Mouse (Mus musculus) heart, embryonic 15.5 days (tissue): ENCODE results near the gene Taf11. TPM values are rescaled to one million over a fixed set of nuclear protein-coding genes. Genes with fewer than 3 reads are reported as not detected.

Experiments used
- ATAC-seq: fragments of 200-750 bp; cut with Nextera tagmentation; replicated peaks from 2 replicates; pipeline ENCODE4 v1.8.0; 2017; ENCODE audit warnings: low read depth, moderate TSS enrichment; ENCODE audit not compliant: insufficient number of reproducible peaks, insufficient read depth, low FRiP score
- H3K27ac ChIP-seq: fragments of 300-500 bp; sonication (generic); 2 replicates; pipeline ENCODE4 v1.5.1; 2015; ENCODE audit warnings: mild to moderate bottlenecking, inconsistent platforms
- H3K27me3 ChIP-seq: fragments of 300-500 bp; sonication (generic); 2 replicates; pipeline ENCODE4 v1.6.1; 2015; ENCODE audit warnings: inconsistent platforms
- H3K36me3 ChIP-seq: fragments of 300-500 bp; sonication (generic); 2 replicates; pipeline ENCODE4 v1.6.1; 2015; ENCODE audit warnings: mild to moderate bottlenecking, inconsistent platforms
- H3K4me1 ChIP-seq: fragments of 300-500 bp; sonication (generic); replicated peaks from 2 replicates; pipeline ENCODE4 v1.6.1; 2015; ENCODE audit warnings: inconsistent platforms
- H3K4me2 ChIP-seq: fragments of 300-500 bp; sonication (generic); 2 replicates; pipeline ENCODE4 v1.6.1; 2015; ENCODE audit warnings: inconsistent platforms, mild to moderate bottlenecking, moderate library complexity
- H3K4me3 ChIP-seq: fragments of 300-500 bp; sonication (generic); 2 replicates; pipeline ENCODE4 v1.5.1; 2015; ENCODE audit warnings: mild to moderate bottlenecking, inconsistent platforms
- H3K9ac ChIP-seq: fragments of 300-500 bp; sonication (generic); 2 replicates; pipeline ENCODE4 v1.6.1; 2015; ENCODE audit warnings: mild to moderate bottlenecking, inconsistent platforms
- H3K9me3 ChIP-seq: fragments of 300-500 bp; sonication (generic); replicated peaks from 2 replicates; pipeline ENCODE4 v1.6.1; 2016; ENCODE audit warnings: inconsistent platforms
- WGBS: fragments of 180-500 bp; shearing (Covaris S2); methylation state at CpG from one replicate; pipeline ENCODE4 v1.1.7; 2015; ENCODE audit warnings: mixed read lengths; 5-methylcytosine and 5-hydroxymethylcytosine counted together
- polyA plus RNA-seq: library from polyadenylated mRNA; unstranded; fragments of >200 nt; fragmentation: Nextera tagmentation; extraction: Ambion mirVana; gene quantifications from 2 replicates; pipeline ENCODE4 v1.2.1, GENCODE M21; 2015

Taf11 gene
- polyA plus RNA-seq, 1 experiment from 2014 or later: 46.4 TPM

GRCm38 (mm10) chr17:27939028-27939427, 29.4 kb upstream of the Taf11 start:
- no peaks in the 10 kb centered on the region for H3K36me3 ChIP-seq
- no peak overlapping the region for H3K4me3 ChIP-seq
- H3K4me2 ChIP-seq: no peak overlapping the region
- H3K9me3 ChIP-seq: no peaks in the 10 kb centered on the region
- no peak for ATAC-seq
- H3K9ac ChIP-seq: no peak overlapping the region
- H3K27me3 ChIP-seq: no peaks in the 10 kb centered on the region
- 71% methylated on average over 5 of the region's 5 CpGs for WGBS
- peaks cover 48% of the 10 kb centered on the region for H3K4me1 ChIP-seq
- H3K27ac ChIP-seq: peak overlapping the region; percentile 78

- no peaks in the 10 kb centered on the region for H3K9me3 ChIP-seq
- peaks cover 48% of the 10 kb centered on the region for H3K4me1 ChIP-seq
- no peaks in the 10 kb centered on the region for H3K27me3 ChIP-seq
- H3K9ac ChIP-seq: no peak overlapping the region
- WGBS: 51% methylated on average over 12 of the region's 12 CpGs
- peak overlapping the region; percentile 78 for H3K27ac ChIP-seq
- no peak overlapping the region for H3K4me2 ChIP-seq
- ATAC-seq: no peak
- no peaks in the 10 kb centered on the region for H3K36me3 ChIP-seq
- H3K4me3 ChIP-seq: no peak overlapping the region
These were observed 28.6 kb upstream of the Taf11 start for GRCm38 (mm10) chr17:27938121-27938754.

GRCm38 (mm10) chr17:27937054-27937615, 27.5 kb upstream of the Taf11 start:
- 64% methylated on average over 4 of the region's 4 CpGs for WGBS
- Histone ChIP-seq H3K9me3 (no peaks in the 10 kb centered on the region), H3K9ac (no peak overlapping the region), H3K36me3 (no peaks in the 10 kb centered on the region), H3K4me2 (no peak overlapping the region), H3K4me3 (no peak overlapping the region), H3K27ac (peak overlapping the region; percentile 78), H3K4me1 (peaks cover 48% of the 10 kb centered on the region), H3K27me3 (no peaks in the 10 kb centered on the region)
- ATAC-seq: no peak

GRCm38 (mm10) chr17:27935091-27935490, 25.4 kb upstream of the Taf11 start:
- no peaks in the 10 kb centered on the region for H3K9me3 ChIP-seq
- 80% methylated on average over 3 of the region's 3 CpGs for WGBS
- peaks cover 33% of the 10 kb centered on the region for H3K4me1 ChIP-seq
- H3K4me3 ChIP-seq: no peak overlapping the region
- no peak for ATAC-seq
- no peak overlapping the region for H3K9ac ChIP-seq
- no peak overlapping the region for H3K4me2 ChIP-seq
- no peaks in the 10 kb centered on the region for H3K36me3 ChIP-seq
- H3K27me3 ChIP-seq: no peaks in the 10 kb centered on the region
- H3K27ac ChIP-seq: no peak overlapping the region

- WGBS: 82% methylated on average over 10 of the region's 10 CpGs
- no peak for ATAC-seq
- H3K36me3 ChIP-seq: no peaks in the 10 kb centered on the region
- no peak overlapping the region for H3K4me3 ChIP-seq
- no peaks in the 10 kb centered on the region for H3K9me3 ChIP-seq
- H3K9ac ChIP-seq: no peak overlapping the region
- no peak overlapping the region for H3K4me2 ChIP-seq
- H3K27me3 ChIP-seq: no peaks in the 10 kb centered on the region
- H3K4me1 ChIP-seq: peaks cover 26% of the 10 kb centered on the region
- no peak overlapping the region for H3K27ac ChIP-seq
These were observed 24.7 kb upstream of the Taf11 start for GRCm38 (mm10) chr17:27934136-27934910.

- H3K4me1 ChIP-seq: peaks cover 13% of the 10 kb centered on the region
- 77% methylated on average over 4 of the region's 4 CpGs for WGBS
These were observed 22.2 kb upstream of the Taf11 start for GRCm38 (mm10) chr17:27931826-27932225.

GRCm38 (mm10) chr17:27930291-27930690, 20.6 kb upstream of the Taf11 start:
- Histone ChIP-seq H3K4me2 (no peak overlapping the region), H3K36me3 (no peaks in the 10 kb centered on the region), H3K4me1 (peaks cover 23% of the 10 kb centered on the region), H3K27ac (no peak overlapping the region), H3K9me3 (no peaks in the 10 kb centered on the region), H3K4me3 (no peak overlapping the region), H3K9ac (no peak overlapping the region), H3K27me3 (no peaks in the 10 kb centered on the region)
- no peak for ATAC-seq
- 91% methylated on average over 5 of the region's 5 CpGs for WGBS

More at GRCm38 (mm10) chr17:27931826-27932225, 22.2 kb upstream of the Taf11 start:
- Histone ChIP-seq H3K27me3 (no peaks in the 10 kb centered on the region), H3K9me3 (no peaks in the 10 kb centered on the region), H3K27ac (no peak overlapping the region), H3K4me2 (no peak overlapping the region), H3K4me3 (no peak overlapping the region), H3K36me3 (no peaks in the 10 kb centered on the region), H3K9ac (no peak overlapping the region)
- ATAC-seq: no peak

- Histone ChIP-seq H3K4me1 (peaks cover 40% of the 10 kb centered on the region), H3K4me3 (no peak overlapping the region)
- WGBS: 67% methylated on average over 7 of the region's 7 CpGs
These were observed 15.9 kb upstream of the Taf11 start for GRCm38 (mm10) chr17:27925504-27925903.

GRCm38 (mm10) chr17:27925054-27925453, 15.4 kb upstream of the Taf11 start:
- WGBS: 74% methylated on average over 4 of the region's 4 CpGs
- Histone ChIP-seq H3K36me3 (no peaks in the 10 kb centered on the region), H3K4me1 (peaks cover 44% of the 10 kb centered on the region), H3K9ac (no peak overlapping the region), H3K27me3 (no peaks in the 10 kb centered on the region), H3K4me2 (no peak overlapping the region), H3K9me3 (no peaks in the 10 kb centered on the region), H3K4me3 (no peak overlapping the region), H3K27ac (no peak overlapping the region)
- ATAC-seq: no peak

More at GRCm38 (mm10) chr17:27925504-27925903, 15.9 kb upstream of the Taf11 start:
- Histone ChIP-seq H3K27me3 (no peaks in the 10 kb centered on the region), H3K9ac (no peak overlapping the region), H3K27ac (no peak overlapping the region), H3K9me3 (no peaks in the 10 kb centered on the region), H3K4me2 (no peak overlapping the region), H3K36me3 (no peaks in the 10 kb centered on the region)
- ATAC-seq: no peak

GRCm38 (mm10) chr17:27922174-27922712, 12.6 kb upstream of the Taf11 start:
- WGBS: 68% methylated on average over 11 of the region's 11 CpGs
- Histone ChIP-seq H3K4me1 (peaks cover 49% of the 10 kb centered on the region), H3K27ac (no peak overlapping the region), H3K9ac (no peak overlapping the region), H3K4me3 (no peak overlapping the region), H3K9me3 (no peaks in the 10 kb centered on the region), H3K27me3 (no peaks in the 10 kb centered on the region), H3K36me3 (no peaks in the 10 kb centered on the region), H3K4me2 (no peak overlapping the region)
- no peak for ATAC-seq

GRCm38 (mm10) chr17:27920676-27921075, 11.0 kb upstream of the Taf11 start:
- 72% methylated on average over 4 of the region's 4 CpGs for WGBS
- H3K9me3 ChIP-seq: no peaks in the 10 kb centered on the region
- no peak overlapping the region for H3K9ac ChIP-seq
- no peak overlapping the region for H3K4me2 ChIP-seq
- no peaks in the 10 kb centered on the region for H3K27me3 ChIP-seq
- ATAC-seq: no peak
- H3K4me1 ChIP-seq: peaks cover 33% of the 10 kb centered on the region
- no peaks in the 10 kb centered on the region for H3K36me3 ChIP-seq
- H3K4me3 ChIP-seq: no peak overlapping the region
- no peak overlapping the region for H3K27ac ChIP-seq
